Mouse (Mus musculus) left cerebral cortex, adult 9 months (tissue): ENCODE data around the gene Nat10.
A peak's percentile ranks its signal among the peaks of the same experiment; 100 is the strongest.

Experiments
- DNase-seq, 2 experiments: peaks; one replicate each; pipeline ENCODE4 v3.0.0; 2022; ENCODE audit warnings: low spot score in 2 of 2

The Nat10 gene

DNA sequence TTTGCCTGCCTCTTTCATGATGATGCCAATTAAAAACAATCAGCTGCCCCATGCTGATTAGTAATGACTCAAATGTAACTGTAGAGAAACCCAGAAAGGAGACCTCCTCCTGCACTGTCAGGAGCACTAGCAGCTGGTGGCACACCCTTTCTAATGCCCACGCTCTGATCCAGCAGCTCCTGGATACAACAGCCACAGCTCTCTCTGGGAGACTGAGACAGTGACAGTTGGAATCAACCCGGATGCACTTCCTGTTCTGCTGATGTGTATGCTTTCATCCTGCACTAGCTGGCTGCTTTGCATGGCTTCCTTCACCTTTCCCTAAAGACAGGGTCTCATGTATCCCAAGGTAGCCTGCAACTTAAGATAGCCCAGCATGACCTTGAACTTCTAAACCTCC lies 15.0 kb downstream of the Nat10 start:
- DNase-seq, result no peak

DNA sequence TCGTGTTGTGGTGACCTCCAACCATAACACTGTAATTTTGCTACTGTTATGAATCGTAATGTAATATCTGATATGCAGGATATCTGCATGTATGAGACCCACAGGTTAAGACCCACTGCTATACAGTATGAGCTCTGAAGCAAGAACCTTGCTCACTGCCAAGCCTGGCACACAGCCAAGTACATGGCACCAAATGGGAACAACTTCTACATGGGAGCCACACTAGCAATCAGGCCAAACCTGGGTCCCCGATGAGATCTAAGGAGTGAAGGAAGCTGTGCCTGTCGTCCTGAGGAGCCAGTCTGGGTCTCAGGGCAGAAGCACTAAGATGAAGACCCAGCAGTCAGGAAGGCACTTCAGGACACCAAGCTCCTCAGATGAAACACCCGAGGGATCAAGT lies 15.6 kb downstream of the Nat10 start:
- no peak for DNase-seq

DNA sequence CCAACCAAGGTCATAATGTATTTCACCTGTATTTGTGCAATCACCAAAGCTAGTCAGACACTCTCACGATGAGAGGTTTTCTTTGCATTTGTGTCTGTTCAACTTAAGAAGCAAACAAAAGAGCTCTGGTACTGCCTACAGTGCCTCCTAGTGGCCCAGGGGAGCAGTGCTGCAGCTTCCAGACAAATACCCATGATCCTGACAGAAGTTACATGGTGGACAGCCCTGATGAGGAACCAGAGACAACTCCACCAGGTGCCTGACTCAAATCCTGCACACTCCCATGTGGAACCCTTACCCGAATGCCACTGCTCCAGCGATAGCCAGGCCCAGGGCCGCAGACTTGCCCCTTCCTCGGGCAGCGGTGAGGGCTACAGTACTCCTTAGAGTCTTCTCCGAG lies 17.1 kb downstream of the Nat10 start:
- DNase-seq, result peak in 1 of 2 experiments; percentile 69

DNA sequence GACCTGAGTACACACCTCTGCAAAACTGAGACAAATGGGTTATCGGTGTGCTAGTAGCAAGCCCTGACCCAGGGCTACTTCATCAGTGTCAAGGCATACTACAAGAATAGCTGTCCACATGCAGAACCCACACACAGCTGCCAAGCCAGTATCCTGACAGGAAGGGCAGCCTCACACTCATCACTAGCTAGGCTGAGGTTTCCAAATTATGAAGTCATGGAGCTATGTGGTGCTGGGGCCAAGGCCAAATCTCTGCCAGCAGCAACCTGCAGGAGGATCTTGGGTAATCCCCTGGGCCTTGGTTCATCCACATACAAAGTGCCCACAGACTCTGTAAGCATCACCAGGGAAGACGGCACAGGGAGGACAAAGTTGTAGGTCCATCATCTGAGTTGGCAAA lies 17.5 kb downstream of the Nat10 start:
- DNase-seq, result no peak

DNA sequence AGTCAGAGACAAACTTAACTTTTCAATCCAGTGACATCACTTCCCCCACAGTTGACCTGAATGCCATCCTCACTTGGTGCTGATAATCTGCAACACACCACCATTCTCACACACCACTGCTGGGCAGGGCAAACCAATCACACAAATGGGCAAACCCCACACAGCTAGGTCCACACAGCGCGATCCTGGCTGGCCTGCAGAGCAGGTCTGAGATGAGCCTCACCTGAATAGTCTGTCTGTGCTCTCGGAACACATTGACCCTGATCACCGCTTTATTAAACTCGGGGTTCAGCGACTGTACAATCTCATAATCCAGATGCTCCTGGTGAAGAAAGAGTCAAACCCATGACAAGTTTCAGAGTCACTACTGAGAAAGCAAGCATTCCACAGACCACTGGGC lies 18.2 kb downstream of the Nat10 start:
- DNase-seq, result no peak

DNA sequence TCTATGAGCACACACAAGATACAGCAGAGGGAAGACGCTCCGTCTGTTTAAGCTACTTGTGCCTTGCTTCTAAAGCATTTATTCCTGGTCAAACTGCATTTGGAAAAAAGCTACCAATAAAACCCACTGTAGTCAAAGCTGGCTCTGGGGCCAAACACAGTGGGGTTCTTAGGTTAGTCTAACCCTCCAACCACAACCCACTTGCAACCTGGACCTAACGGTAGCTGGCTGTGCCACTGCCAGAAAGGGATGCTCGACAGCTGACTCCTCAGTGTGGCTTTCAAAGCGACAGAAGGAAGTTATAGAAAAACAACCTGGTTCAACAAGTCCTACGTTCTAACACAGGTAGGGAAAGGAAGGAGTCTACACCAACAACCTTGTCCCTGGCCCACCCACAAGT lies 29.6 kb downstream of the Nat10 start:
- no peak for DNase-seq

DNA sequence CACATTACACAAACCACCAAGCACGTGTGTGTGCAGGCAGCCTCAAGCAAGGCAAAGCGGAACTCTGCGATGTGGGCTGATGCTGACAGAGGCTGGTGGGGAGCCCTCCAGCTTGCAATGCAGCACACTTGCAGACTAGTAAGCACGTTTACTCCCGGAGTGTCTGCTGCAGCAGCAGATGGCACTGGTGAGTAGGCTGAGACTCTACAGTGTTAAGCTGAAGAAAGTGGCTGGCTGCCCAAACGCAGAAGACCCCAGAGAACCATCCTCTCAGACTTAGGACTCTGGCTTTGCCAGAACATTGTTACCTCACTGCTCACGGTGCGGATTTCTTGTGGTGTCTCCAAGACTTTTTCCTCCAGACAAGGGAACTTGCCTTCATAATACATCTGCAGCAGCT lies 30.1 kb downstream of the Nat10 start:
- peak; percentile 72 to 83 for DNase-seq

DNA sequence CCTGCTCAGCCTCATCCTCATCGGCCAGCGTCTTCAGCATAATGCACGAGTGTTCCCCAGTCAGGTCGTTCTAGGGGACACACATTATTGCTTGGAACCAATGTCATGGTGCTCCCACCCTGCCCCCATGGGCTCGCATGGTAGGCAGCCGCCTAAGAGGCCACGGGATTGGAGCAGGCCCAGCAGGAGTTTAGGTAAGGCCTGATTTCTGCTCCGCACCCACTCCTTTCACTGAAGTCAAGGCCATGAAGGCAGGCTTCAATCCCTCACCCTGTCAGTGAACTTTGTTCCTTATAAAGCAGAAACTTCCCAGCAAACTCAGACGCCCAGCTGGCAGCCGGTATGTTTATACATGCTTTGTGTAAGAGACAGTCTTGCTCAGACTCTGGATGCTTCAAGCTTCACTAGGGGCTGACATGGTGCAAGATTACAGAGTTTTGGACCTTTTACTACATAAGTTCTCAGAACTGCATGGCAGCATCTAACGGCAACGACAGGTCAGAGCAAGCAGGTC lies 33.0 kb downstream of the Nat10 start:
- DNase-seq, result no peak

DNA sequence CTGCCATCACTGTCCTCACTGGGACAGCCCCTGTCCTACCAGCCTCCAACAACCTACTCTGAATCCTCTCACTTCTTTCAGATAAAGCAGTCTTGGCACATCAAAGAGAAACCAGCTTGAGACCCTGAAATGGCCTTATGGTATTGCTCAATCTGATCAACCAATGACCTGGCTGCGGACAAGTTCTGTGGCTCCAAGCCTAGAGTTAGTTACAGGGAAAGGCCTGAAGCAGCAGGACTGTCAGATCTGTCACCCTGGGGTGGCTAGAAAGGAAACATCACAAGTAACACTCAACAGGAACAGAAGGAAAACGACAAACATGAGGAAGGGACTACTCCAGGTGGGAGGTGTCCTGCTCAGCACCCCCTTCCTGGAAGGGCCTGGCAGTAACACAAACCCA lies 36.5 kb downstream of the Nat10 start:
- no peak for DNase-seq

DNA sequence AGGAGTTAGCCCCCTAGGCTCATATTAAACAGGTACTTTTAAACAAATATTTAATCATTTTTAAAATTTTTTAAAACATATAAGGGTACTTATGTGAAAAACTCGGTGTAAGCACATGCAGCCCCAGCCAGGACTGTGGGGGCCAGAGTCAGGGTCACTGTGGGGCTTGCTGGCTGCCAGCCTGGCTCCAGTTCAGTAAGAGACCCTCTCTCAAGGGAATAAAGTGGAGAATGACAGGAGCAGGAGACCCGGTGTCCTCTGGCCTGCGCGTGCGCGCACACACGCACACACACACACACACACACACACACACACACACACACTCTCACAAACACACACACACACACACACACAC lies 41.8 kb downstream of the Nat10 start:
- DNase-seq, result no peak

DNA sequence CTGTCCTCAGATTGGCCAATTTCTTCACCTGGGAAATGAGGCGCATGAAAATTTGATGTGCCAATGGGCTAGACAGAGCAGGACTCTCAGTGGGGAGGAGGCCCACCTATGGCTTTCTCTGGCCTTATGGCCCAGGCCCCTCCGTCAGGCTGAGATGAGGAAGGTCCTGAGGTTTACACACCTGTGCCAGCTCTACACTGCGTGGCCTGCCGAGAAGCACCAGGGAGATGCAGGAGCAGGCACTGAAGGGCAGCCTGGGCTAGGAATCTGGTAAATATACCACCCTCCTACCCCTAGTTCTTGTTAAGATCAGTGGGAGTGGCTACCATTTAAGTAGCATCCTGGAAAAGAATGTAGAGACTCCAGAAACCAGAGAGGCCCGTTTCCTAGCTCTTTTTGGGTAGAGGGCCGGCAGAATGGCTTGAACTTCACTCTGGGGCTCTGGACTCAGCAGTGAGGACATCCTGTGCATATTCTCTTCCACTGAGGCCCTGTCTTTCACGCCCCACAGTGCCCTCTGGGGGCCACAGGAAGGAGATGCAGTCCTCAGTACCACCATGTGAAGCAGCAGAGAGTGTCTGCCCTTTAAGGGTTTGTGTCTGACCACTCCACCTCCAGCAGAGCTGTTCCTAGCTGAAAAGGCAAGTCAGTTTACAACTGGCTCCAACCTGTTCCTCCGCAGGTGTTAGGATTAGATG lies 42.3 kb downstream of the Nat10 start:
- DNase-seq, result peak in 1 of 2 experiments; percentile 74

DNA sequence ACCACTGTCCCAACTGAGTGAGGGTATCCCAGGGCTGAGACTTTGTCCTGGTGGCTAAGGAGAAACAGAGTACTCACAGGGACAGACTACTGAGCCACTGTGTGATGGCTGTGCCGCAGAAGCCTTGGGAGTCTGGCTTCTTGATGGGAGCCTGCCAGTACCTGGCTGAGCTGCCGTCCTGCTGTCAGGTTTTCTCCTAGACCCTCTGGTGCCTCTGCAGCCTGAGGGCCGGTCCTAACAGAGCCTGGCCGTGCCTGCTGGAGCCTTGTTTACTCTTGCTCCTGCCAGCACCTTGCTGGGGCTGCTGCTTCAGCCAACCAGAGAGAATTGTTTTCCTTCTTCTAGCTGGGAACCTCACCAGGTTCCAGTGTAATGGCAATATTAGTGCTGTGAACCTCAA lies 46.7 kb downstream of the Nat10 start:
- no peak for DNase-seq

DNA sequence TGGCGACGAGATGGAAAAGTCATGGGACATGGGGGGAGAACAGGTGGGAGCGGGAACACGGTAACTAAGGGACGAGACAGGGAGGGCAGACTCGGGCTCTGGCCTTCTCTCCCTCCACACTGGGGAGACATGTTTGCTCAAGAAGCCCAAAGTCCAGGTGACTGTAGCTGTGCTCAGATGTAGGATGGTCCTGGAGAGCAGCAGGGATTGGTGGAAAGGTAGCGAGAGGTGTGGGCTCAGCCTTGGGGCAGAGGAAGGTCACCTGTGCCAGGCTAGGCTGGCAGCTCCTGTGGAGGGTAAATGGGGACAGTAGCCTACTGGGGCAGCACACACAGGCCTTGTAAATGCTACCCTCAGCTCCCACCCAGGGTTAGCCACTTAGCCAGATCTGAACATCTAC lies 47.2 kb downstream of the Nat10 start:
- DNase-seq, result no peak

DNA sequence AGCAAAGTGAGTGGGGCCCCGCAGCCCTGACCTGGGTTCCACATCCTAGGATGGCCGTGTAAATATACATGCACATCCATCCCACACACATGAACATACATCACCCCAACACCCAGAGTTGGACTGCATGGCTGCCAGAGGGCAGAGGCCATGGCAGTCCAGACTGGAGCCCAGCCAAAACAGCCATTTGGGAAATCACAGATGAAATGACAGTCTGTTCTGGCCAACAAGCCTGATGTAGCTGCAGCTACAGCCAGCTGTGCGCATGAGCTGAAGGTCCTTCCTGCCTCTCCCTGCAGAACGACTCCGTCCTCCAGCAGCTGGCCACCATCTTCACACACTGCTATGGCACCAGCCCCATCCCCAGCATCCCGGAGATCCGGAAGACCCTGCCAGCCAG lies 50.2 kb downstream of the Nat10 start:
- DNase-seq, result no peak

DNA sequence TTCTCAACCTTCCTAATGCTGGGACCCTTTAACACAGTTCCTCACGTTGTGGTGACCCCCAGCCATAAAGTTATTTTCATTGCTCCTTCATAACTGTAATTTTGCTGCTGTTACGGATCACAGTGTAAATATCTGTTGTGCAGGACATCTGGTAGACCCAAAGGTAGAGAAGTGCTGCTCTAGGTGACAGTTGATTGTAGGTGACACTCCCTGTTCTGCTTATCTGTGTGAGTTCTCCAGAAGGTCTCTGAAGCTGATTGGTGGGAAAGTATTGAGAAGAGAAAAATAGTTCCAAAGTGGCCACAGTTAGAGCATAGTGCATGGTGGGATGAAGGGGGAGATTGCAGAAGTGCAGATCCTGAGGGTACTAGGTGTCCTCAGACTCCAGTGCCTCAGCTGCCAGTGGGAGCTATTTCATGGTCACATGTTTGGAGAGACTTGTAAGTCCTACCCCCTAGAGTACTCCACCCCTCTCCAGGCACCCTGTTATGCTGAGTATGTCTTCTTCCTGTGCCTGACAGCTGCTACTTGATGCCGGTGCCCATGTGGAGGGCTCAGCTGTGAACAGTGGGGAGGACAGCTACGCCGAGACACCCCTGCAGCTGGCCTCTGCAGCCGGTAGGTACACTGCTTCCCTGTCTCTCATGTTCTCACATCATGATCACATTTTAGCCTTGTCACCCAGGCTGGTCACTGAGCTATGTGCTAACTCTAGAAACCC lies 53.9 kb downstream of the Nat10 start:
- no peak for DNase-seq

DNA sequence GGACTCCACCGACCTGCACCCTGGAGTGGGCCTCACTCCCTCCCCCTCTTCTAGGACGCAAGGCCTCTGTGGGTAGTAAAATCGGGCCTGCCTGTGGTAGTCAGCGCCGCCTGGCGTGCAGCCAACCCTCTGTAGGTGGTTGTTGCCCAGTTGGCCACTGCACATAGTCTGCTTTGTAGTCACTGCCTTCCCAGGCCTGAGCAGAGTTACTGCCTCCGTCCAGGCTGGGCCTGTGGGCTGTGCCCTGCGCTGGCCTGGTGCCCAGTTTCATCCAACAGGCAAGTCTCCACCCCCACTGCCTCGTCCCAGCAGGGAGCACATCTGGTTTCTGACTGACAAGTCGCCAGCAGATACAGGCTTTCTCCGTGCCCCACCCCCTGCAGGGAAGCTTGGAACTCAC lies 54.8 kb downstream of the Nat10 start:
- DNase-seq, result peak; percentile 43 to 73

DNA sequence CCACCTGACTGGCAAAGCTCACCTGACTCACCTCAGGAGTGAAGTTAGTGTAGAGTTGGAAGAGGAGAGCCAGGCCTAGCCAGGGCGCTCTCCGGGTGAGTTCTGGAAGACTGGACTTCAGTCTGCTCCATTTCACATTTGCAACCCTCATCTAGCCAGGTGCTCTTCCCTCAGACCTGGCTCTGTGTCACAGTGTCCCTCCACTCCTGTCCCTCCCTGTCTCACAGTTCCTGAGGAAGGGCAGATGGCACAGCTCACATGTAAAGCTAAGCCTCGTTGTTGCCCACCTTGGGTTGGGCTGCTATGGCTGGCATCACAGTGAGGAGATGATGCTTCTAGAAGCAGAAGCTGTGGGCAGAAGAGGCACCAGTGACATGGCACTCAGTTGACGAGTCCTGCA lies 55.2 kb downstream of the Nat10 start:
- DNase-seq, result no peak

DNA sequence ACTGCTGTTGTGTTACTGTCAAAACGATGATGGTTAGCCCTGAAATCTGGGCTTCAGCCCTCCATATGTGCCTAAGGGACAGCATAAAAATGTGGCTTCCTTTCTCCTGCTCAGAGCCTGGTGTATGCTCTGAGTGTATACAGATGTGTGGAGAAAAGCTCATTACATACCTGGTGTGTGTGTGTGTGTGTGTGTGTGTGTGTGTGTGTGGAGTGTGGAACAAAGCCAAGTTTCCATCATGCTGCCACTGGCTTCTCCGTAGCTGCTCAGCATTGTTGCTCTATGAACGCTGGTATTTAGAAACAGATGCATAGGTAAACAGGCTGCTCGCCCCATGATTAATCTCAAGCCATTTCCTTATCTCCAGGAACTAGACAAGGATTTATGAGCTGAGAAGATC lies 57.2 kb downstream of the Nat10 start:
- DNase-seq, result no peak

DNA sequence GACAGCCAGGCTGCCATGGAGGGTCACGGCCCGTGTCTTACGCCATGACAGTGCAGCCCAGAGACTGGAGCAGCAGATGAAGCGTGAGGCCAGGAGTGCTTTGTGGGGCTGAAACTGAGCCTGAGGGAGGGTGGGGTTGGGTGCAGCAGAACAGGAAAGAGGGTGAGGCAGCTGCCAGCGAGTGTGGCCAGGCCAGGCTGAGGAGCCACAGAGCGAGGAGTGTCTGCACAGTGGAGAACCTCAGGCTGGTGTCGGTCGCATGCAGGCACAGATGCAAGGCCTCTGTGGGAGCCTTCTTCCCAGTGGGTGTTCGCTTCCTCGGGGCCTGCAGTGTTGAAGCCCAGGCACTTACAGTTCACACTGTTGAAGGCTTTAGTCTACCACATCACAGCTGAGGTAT lies 57.7 kb downstream of the Nat10 start:
- no peak for DNase-seq

DNA sequence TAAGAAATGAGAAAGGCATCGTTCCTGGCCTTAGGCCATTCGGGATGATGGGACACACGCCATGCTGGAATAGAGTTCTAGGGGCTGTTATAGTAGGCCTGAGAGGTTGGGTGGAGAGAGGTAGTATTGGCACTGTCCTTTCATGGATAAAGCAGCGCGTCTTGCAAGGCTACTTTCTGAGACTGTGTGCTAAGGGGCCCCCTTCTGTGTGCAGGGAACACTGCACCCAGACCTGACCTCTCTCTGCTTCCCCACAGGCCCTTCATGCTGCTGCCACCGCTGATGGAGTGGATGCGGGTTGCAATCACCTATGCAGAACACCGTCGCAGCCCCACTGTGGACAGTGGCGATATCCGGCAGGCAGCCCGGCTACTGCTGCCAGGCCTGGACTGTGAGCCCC lies 60.6 kb downstream of the Nat10 start:
- no peak for DNase-seq

DNA sequence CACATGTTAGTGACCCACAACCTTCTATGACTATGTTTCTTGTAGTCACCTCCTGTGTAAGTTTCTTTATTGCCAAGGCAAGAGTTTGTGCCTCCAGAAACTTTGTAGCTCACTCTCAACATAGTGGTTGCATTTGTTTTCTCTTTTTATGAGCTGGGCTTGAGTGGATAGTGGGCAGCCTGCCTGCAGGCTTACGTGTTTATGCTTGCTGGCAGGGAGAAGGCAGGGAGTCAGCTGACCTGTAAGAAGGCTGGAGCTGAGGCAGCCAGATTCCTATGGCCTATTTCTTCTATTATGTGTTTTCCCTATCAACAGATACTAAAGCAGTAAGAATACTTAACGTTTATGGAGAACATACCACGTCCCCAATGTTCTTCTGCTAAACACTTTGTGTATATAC lies 64.9 kb downstream of the Nat10 start:
- no peak for DNase-seq

DNA sequence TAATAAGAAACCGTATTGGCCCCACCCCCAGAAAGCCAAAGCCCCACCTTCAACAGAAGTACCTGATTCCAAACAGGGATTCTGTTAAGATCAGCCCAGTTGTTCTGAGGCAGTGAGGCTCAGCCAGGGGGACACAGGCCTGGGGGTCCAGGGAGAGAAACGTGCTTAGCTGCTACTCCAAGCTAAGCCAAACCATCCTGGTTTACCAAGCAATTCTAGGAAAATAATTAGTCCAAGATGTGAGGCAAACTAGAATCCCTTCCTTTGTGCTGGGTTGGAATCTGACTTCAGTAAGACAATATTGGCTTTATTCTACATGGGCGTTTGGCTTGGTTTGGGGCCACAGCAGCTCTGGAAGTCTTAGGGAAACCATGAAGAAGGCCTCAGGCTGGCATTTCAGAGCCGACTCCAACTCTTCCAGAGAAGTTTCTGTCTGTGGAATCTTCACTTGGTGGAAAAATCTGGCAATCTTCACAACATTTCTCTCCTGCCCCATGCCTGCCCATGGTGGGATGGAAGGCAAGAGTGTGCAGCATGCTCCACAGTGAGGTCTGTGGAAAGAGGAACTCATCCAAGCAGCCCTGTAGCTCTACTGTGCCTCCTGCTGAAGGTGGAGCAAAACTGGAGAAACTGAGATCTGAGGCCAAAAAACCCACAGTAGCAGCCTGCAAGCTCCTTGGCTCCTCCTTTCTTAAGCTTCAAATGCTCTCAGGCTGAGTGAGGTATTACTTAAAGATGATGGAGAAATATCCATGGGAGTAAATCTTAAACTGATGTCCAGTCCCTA lies 66.1 kb downstream of the Nat10 start:
- no peak for DNase-seq

DNA sequence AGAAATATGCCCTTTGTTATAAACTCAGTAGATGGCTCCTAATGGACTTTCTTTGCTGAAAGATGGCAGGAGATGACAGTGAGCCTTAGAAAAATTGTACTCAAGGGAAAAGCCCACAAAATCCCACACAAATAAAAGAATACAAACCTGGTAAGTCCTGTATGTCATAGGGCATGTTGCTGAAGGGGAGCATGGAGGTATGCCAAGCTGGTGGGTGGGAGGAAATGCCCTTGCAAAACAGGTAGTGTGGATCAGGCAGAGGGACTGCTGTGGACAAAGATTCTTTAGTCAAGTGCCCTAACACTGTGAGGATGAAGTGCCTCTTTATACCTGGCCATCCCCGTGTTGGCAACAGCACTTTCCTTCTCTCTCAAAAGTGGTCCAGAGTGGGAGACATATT lies 68.3 kb downstream of the Nat10 start:
- DNase-seq, result no peak
